Mouse (Mus musculus): ENCODE measurements at regions not wholly inside any gene's neighbourhood (a gene's known extent, or its start where the extent isn't known, plus 50 kb on each side); places are given as distances from the start of the nearest gene placed in this dataset.
"Not testable (repeated sequence)": the region's sequence is repeated elsewhere in the genome, so short reads cannot be mapped to it uniquely, and the experiment has no call there.

GRCm38 (mm10) chr17:13492239-13492638 is 137.9 kb downstream of the Tcp10c start:
- not testable (repeated sequence) for DNase-seq

- DNase-seq, result not testable (repeated sequence)
These were observed 138.4 kb downstream of the Tcp10c start for GRCm38 (mm10) chr17:13492649-13493277.

GRCm38 (mm10) chr17:13493866-13494265 is 139.5 kb downstream of the Tcp10c start:
- not testable (repeated sequence) for DNase-seq

GRCm38 (mm10) chr17:13494475-13494874 is 140.1 kb downstream of the Tcp10c start:
- not testable (repeated sequence) for DNase-seq

- DNase-seq, result not testable (repeated sequence)
These were observed 150.0 kb downstream of the Tcp10c start for GRCm38 (mm10) chr17:13504365-13504764.

- DNase-seq, result not testable (repeated sequence)
These were observed 150.5 kb downstream of the Tcp10c start for GRCm38 (mm10) chr17:13504827-13505268.

- DNase-seq, result not testable (repeated sequence)
These were observed 153.2 kb downstream of the Tcp10c start for GRCm38 (mm10) chr17:13507397-13508063.

GRCm38 (mm10) chr17:13519409-13520201 is 165.2 kb downstream of the Tcp10c start:
- not testable (repeated sequence) for DNase-seq

- DNase-seq, result not testable (repeated sequence)
These were observed 178.2 kb downstream of the Tcp10c start for GRCm38 (mm10) chr17:13532579-13532978.

- no peak for DNase-seq
These were observed 186.3 kb downstream of the Tcp10c start for GRCm38 (mm10) chr17:13540446-13541241.

- no peak for DNase-seq
These were observed 186.9 kb downstream of the Tcp10c start for GRCm38 (mm10) chr17:13541249-13541648.

GRCm38 (mm10) chr17:13542261-13542660 is 187.9 kb downstream of the Tcp10c start:
- no peak for DNase-seq

- DNase-seq, result no peak
These were observed 188.5 kb downstream of the Tcp10c start for GRCm38 (mm10) chr17:13542856-13543255.

- DNase-seq, result peak; percentile 47 to 59
These were observed 189.8 kb downstream of the Tcp10c start for GRCm38 (mm10) chr17:13544036-13544795.

GRCm38 (mm10) chr17:13546249-13546648 is 191.9 kb downstream of the Tcp10c start:
- DNase-seq, result no peak

- no peak for DNase-seq
These were observed 192.3 kb downstream of the Tcp10c start for GRCm38 (mm10) chr17:13546669-13547085.

- peak; percentile 63 to 67 for DNase-seq
These were observed 193.4 kb downstream of the Tcp10c start for GRCm38 (mm10) chr17:13547657-13548360.

GRCm38 (mm10) chr17:13549975-13550895 is 195.9 kb downstream of the Tcp10c start:
- no peak for DNase-seq

GRCm38 (mm10) chr17:13550896-13551267 is 196.5 kb downstream of the Tcp10c start:
- DNase-seq, result not testable (repeated sequence)
